Mouse (Mus musculus): ENCODE data around the gene Bbc3. TPM values are rescaled to one million over a fixed set of nuclear protein-coding genes. Genes with fewer than 3 reads are reported as not detected.
"Not testable (repeated sequence)": the region's sequence is repeated elsewhere in the genome, so short reads cannot be mapped to it uniquely, and the experiment has no call there.

Bbc3 gene
- total and polyA plus RNA-seq, 3 experiments = 3.3 to 62.4 (median 9.1) TPM

DNA sequence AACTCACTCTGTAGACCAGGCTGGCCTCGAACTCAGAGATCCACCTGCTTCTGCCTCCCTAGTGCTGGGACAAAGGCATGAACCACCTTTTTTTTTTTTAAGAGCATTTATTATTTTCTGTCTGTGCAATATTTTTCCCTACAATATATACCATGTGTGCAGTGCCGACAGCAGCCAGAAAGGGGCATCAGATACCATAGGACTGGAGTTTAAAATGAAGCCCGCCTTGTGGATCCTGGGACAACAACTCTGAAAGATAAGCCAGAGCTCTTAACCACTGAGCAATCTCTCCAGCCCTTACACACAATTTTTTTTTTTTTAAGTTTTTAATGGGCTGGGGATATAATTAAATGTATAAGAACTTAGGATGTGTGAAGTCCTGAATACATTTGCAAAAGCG is 13.8 kb upstream of the Bbc3 start:
- no peak for DNase-seq

DNA sequence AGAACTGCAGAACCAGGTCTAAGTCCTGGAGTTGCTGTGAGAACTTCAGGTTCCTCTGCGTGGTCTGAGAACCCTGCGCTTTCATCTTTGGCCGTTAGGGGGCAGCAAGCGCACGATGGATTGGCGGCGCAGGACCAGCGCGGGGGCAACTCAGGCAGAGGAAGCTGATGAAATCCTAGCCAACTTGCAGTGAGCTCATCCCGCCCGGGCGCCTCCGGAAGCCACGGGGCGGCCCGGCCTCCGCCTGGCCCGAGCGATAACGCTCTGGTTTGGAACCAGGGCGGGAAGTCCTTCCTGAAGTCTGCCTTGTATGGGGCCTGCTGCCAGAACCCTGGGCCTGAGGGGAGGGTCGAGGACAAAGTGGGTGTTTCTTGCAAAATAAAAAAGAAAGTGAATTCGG is 13.4 kb upstream of the Bbc3 start:
- peak; percentile 96 for DNase-seq

DNA sequence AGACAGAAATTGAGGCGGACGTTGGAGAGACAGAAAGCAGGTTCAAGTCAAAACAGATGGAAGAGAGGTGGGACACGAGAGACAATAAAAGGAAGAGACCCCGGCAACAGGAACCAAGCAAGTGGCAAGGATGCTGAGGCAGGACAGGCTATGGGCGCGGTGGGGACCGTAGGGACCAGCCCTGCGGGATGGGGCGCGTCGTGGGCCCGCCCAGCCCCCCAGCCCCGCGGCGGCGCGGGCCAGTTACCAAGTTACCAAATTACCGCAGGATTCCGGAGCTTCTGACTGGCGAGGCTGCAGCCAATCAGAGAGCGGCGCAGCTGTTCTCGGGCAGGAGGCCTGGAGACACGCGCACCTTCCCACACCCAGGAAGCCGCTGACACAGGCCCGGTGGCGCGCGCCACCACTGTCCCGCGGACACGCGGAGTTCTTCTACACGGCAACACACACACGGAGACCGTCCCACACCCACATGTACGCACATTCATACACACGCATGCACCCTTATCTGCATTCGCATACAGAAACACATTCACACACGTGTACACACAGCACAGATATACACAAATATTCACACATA is 12.8 kb upstream of the Bbc3 start:
- peak; percentile 92 for DNase-seq

- no peak for DNase-seq
Measured at GRCm38 (mm10) chr7:16296146-16296545, 12.0 kb upstream of the Bbc3 start.

- peak; percentile 94 for DNase-seq
Measured at GRCm38 (mm10) chr7:16296766-16297390, 11.3 kb upstream of the Bbc3 start.

GRCm38 (mm10) chr7:16297616-16298015 is 10.6 kb upstream of the Bbc3 start:
- DNase-seq = no peak

DNA sequence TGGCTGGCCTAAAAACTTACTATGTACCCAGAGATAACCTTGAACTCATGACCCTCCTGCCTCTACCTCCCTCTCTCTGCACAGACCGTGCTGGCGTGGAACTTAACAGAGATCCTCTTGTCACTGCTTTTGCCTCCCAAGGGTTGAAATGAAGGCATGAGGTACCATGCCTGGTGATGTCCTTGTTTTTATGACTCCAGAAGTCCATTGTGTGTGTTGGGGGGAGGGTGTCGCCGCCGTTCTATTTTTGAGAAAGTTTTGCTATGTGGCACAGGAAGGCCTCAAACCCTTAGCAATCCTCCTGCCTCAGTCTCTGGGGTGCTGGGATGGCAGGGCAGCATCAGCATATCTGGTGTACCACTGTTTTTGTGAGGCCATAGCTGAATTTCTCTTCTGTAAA is 9.3 kb upstream of the Bbc3 start:
- DNase-seq = no peak

DNA sequence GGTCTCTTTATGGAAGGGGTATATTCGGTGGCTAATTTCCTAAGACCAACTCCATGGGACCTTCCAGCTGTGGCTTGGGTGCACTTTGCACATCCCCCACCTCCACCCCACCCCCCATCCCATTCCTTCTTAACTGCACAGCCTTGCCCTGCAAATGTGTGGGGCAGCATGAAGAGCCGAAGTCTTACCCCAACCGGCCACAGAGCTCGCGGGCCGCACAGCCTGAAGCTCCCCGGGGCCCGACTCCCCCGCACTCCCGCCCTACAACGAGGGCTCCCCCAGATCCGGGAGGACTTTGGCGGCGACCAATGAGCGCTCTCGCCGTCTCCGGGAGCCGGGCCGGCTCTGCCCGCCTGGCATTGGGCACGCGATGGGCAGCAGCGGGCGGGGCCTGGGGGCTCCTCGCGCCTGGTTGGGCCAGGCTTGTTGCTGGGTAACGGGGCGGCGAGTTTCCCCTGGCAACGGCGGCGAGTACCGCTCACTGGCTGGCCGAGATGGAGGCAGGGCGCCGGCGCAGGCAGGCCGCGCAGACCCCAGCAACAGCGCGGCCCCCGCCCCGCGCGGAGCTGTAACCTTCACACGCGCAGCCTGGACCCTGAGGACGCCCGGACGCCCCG is 8.7 kb upstream of the Bbc3 start:
- DNase-seq = peak; percentile 96

GRCm38 (mm10) chr7:16307141-16307540 is 1.1 kb upstream of the Bbc3 start:
- not testable (repeated sequence) for DNase-seq

DNA sequence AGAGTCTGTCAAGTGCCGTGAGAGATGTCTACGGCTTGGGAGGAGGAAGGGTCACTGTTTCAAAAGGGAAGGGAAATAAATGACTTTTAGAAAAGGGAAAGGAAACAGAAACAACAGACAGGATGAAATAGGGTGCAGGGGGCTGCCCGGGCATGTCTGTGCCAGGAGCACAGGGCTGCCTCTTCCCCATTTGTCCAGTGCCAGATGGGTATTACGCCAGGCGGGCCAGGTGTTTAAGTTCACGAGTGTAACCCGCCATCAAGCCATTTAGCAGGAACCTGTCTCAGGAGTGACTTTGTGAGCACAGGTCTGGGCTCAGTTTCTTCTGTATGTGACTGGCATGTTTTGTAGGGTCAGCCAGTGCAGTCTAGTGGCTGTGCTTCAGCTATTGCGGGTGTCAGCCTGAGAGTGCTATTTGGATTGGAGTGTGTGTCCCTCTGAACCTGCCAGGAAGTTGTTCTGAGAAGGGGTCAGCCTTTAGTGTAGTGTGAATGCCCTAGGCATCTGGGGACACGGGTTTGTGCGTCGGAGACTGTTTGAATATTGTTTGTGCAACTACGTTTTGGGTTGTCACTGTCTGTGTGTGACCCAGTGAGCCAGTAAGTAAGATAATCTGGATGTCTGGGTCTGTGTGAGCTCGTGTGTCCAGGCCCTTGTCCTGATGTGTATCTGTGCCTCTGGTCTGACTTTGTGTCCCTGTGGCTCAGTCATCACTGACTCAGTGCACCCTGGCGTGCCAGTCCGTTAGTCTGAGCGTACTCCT is 543 bp downstream of the Bbc3 start:
- DNase-seq = peak; percentile 19

DNA sequence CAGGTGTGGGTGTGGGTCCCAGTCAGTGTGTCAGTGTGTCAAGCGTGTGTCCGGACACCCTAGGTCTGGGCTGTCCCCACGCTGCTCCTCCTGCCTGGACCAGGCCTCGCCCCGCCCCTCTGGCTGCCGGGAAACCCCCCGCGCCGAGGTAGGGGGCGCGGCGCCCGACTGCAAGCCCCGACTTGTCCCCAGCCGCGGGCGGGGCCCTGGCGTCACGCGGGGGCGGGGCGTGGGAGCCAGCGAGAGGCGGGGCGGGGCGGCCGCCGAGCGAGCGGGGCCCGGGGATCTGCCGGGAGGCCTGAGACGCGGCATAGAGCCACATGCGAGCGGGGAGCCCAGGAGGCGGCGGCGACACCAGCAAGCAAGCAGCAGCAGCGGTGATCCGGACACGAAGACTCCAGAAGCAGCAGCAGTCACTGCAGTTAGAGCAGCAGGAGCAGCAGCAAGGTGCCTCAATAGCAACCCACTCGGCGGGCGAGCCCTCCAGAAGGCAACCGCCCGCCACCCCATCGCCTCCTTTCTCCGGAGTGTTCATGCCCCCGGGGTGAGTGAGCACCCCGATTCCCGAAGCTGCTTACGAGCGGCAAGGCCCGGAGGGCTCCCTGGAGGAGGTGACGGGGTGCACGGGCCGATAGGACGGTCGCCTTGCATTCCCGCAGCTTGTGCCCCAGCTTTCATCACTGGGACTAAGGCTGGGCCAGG is 1.3 kb downstream of the Bbc3 start:
- peak; percentile 96 for DNase-seq

GRCm38 (mm10) chr7:16310020-16310520 is 1.9 kb downstream of the Bbc3 start:
- peak; percentile 89 for DNase-seq

DNA sequence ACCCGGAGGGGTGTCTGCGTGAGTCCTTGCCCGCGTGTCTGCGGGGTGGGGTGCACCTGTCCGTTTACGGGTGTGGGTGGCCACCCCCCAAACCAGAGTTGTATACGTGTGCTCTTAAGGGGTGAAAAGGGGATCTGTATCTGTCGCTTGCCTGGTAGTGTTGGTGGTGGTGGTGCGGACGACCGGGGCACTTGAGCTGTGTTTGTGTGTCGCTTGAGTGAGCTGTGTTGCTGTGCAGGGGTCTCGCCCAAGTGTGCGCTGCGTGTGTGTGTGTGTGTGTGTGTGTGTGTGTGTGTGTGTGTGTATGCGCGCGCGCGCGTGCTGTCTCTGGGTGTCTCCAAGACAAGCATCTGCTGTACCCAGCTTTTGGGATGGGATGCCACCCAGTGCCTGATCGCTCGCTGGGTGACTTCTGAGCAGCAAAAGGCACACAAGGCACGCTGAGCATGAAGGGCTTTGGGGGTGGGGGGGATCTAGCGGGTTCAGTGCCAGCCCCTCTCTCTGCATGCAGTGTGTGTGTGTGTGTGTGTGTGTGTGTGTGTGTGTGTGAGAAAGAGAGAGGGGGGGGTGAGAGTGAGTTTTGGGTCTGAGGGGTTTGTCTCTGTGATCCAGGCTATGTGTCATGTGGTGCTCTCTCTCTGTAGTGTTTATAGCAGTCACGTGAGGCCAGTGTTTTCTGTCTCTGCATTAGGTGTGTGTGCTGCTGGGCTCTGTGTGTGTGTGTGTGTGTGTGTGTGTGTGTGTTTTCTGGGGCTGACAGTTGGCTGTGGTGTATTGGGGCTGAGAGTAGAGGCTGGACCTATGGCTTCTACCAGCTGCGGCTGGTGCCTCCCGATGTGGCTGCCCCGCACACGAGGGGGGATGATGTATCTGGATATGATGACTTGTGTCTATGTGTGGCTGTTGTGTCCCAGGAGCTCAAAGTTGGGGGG is 2.6 kb downstream of the Bbc3 start:
- DNase-seq = peak; percentile 59

DNA sequence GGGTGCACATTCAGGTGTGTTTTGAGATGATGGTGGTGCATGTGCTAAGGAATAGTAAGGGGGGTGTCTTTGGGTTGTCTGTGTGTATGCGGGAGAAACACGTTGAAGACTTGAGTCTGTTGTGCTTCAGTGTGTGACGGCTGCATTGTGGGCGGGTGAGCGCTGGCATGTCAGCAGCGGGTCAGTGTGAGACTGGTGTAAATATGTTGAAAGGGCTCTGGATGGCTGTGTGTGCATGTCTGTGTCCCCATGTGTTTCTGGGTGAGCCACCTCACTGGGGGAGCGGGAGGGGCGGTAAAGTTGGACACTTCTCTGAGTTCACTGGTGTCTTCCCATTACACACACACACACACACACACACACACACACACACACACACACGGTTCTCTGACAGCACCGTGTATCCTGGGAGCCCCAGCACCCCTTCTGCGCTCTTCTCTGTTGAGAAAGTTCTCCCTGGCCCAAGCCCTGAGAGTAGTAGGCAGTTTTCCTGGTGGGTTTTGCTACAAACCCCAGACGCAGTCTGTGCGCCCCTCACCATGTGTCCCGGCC is 3.3 kb downstream of the Bbc3 start:
- peak; percentile 45 for DNase-seq

DNA sequence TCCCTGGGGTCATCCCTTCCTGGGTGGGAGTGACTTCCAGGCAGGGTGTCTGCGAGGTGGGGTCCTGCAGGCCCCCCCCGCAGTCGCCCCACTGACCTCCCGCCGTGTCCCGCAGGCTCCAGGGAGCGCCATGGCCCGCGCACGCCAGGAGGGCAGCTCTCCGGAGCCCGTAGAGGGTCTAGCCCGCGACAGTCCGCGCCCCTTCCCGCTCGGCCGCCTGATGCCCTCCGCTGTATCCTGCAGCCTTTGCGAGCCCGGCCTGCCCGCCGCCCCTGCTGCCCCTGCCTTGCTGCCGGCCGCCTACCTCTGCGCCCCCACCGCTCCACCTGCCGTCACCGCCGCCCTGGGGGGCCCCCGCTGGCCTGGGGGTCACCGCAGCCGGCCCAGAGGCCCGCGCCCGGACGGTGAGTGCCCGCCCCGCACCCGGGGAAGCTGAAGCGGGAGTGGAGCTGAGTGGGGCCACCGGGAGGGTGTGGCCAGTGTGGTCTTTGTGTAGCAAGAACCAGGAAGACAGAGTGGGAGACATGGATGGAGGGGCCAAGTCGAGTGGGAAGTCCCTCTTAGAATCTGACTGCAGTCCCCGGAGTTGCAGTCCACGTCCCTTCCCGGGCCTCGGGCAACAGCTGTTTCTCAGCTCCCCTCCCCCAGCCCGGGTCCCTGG is 3.9 kb downstream of the Bbc3 start:
- DNase-seq = peak; percentile 63

- peak; percentile 87 for DNase-seq
Measured at GRCm38 (mm10) chr7:16312672-16313311, 4.6 kb downstream of the Bbc3 start.

DNA sequence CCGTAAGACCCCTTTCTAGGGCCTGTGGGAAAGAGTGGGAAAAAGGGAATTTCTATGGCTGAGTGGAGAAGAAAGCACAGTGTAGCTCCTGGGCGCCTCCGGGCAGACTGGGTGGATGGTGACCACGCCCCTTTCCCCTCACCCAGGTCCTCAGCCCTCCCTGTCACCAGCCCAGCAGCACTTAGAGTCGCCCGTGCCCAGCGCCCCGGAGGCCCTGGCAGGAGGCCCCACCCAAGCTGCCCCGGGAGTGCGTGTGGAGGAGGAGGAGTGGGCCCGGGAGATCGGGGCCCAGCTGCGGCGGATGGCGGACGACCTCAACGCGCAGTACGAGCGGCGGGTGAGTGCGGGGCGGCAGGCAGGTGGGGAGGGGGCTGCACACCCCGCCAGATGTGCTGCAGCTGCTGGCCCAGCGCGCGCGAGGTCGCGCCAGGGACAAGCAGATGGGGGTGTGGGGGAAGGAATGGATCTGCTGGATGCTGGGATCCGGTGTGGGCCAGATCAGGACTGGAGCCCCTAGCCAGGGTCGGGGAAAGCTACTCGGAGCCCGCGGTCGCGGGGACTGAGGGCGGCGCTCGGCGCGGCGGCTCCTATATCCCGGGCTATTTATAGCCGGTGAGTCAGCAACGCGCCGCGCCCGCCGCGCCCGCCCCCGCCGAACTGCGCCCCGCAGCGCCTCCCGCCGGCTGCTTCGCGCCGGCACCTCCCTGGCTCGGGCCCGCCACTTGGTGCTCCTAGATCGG is 5.5 kb downstream of the Bbc3 start:
- DNase-seq = peak; percentile 92

GRCm38 (mm10) chr7:16314221-16314775 is 6.1 kb downstream of the Bbc3 start:
- DNase-seq = no peak
